ENCODE assay signal across 8 mouse cellular contexts in genomic region chr9:7855374-7855773, GRCm38 (mm10). TPM values are rescaled to one million over a fixed set of nuclear protein-coding genes. Genes with fewer than 3 reads are reported as not detected.
DNase-seq lines count a peak whose midpoint lies in the region; ATAC-seq and TF ChIP-seq lines count a peak whose summit lies in the region.
"Had no signal": no experiment of that assay in that cellular context is flagged by ENCODE, and none has a peak within 500 bp of the region (broad histone marks: within the 10 kb centered on the region; RNA-seq: fewer than 3 reads in every experiment).

No protein-coding gene starts in this region.

- DNase-seq in limb, embryonic 11.5 days (ENCODE audit: low spot score), result peak; percentile 39
- no peak for DNase-seq in limb, embryonic 10.5 days (ENCODE audit: low spot score)
- DNase-seq in NIH3T3 (ENCODE audit: low read depth), result peak; percentile 66
- DNase-seq in embryo, embryonic 10.5 days (ENCODE audit: low spot score), result peak; percentile 76
- peak; percentile 46 for DNase-seq in lung, postnatal 14 days
- DNase-seq in thymus, postnatal 14 days, result peak; percentile 43

- no peak overlapping the region for H3K9ac ChIP-seq in limb, embryonic 11.5 days (ENCODE audit: low read length)
- H3K9ac ChIP-seq in intestine, postnatal 0 days (ENCODE audit: low read depth, low read length), result no peak overlapping the region
- H3K9ac ChIP-seq: limb, embryonic 15.5 days had no signal

- no peaks in the 10 kb centered on the region for H3K36me3 ChIP-seq in limb, embryonic 11.5 days (ENCODE audit: control insufficient read depth, insufficient read depth, low read length)
- H3K36me3 ChIP-seq in limb, embryonic 10.5 days, result peaks cover 3% of the 10 kb centered on the region
- peaks cover 32% of the 10 kb centered on the region for H3K36me3 ChIP-seq in intestine, postnatal 0 days (ENCODE audit: control insufficient read depth, insufficient read depth)

- no peaks in the 10 kb centered on the region for H3K4me1 ChIP-seq in limb, embryonic 11.5 days (ENCODE audit: control insufficient read depth, insufficient read depth, low read length)
- H3K4me1 ChIP-seq in limb, embryonic 10.5 days, result no peaks in the 10 kb centered on the region
- no peaks in the 10 kb centered on the region for H3K4me1 ChIP-seq in intestine, postnatal 0 days (replicated peaks; ENCODE audit: control insufficient read depth, insufficient read depth, low read length)
- H3K4me1 ChIP-seq: limb, embryonic 15.5 days had no signal

- TF ChIP-seq CTCF in intestine, postnatal 0 days (IDR thresholded peaks at IDR 0.05; ENCODE audit: low read depth), result peak; percentile 81

- no peaks in the 10 kb centered on the region; the same call in 1 of the 2 replicates for H3K9me3 ChIP-seq in limb, embryonic 11.5 days (ENCODE audit: control insufficient read depth, low read length)
- H3K9me3 ChIP-seq in limb, embryonic 10.5 days (replicated peaks), result no peaks in the 10 kb centered on the region
- H3K9me3 ChIP-seq in intestine, postnatal 0 days (ENCODE audit: control insufficient read depth), result no peaks in the 10 kb centered on the region
- H3K9me3 ChIP-seq: limb, embryonic 15.5 days had no signal

- WGBS in limb, embryonic 11.5 days, result 39% methylated on average over 1 of the region's 1 CpGs
- WGBS in limb, embryonic 10.5 days, result 37% methylated on average over 1 of the region's 1 CpGs
- WGBS in intestine, postnatal 0 days, result 37% methylated on average over 1 of the region's 1 CpGs

- H3K4me3 ChIP-seq in limb, embryonic 11.5 days (ENCODE audit: low read depth, low read length), result no peak overlapping the region
- H3K4me3 ChIP-seq in limb, embryonic 10.5 days, result no peak overlapping the region
- H3K4me3 ChIP-seq in intestine, postnatal 0 days (ENCODE audit: low read depth, low read length), result no peak overlapping the region
- H3K4me3 ChIP-seq: limb, embryonic 15.5 days had no signal

- no peaks in the 10 kb centered on the region for H3K27me3 ChIP-seq in limb, embryonic 11.5 days (ENCODE audit: control insufficient read depth, insufficient read depth, low read length)
- no peaks in the 10 kb centered on the region for H3K27me3 ChIP-seq in limb, embryonic 10.5 days (ENCODE audit: low read depth, poor library complexity, severe bottlenecking)
- H3K27me3 ChIP-seq in intestine, postnatal 0 days (replicated peaks; ENCODE audit: control insufficient read depth, insufficient read depth, low read length), result no peaks in the 10 kb centered on the region
- H3K27me3 ChIP-seq: limb, embryonic 15.5 days had no signal

- no peak overlapping the region for H3K27ac ChIP-seq in limb, embryonic 11.5 days (replicated peaks; ENCODE audit: low read depth, low read length)
- H3K27ac ChIP-seq in limb, embryonic 10.5 days, result no peak overlapping the region
- no peak overlapping the region for H3K27ac ChIP-seq in intestine, postnatal 0 days (ENCODE audit: low read depth, low read length)
- H3K27ac ChIP-seq: limb, embryonic 15.5 days had no signal

- H3K4me2 ChIP-seq in limb, embryonic 11.5 days (ENCODE audit: low read depth, severe bottlenecking), result no peak overlapping the region
- H3K4me2 ChIP-seq in intestine, postnatal 0 days (replicated peaks; ENCODE audit: low read depth), result no peak overlapping the region
- H3K4me2 ChIP-seq: limb, embryonic 15.5 days had no signal

- no peak for ATAC-seq in limb, embryonic 11.5 days (ENCODE audit: insufficient number of reproducible peaks, low FRiP score, low TSS enrichment, low read depth)
- ATAC-seq in intestine, postnatal 0 days, result peak; percentile 63

RNA-seq across cellular contexts. Expression of gene Birc3, which starts 17.6 kb away (rescaled TPM):
- polyA plus RNA-seq in limb, embryonic 11.5 days (2014; fragmentation: Nextera tagmentation; extraction: Ambion mirVana), result 5.9 and 8.9 TPM in 2 replicates
- 7.4 and 8.2 TPM in 2 replicates for polyA plus RNA-seq in limb, embryonic 10.5 days (2016; fragmentation: Nextera tagmentation; extraction: Ambion mirVana)
- polyA plus RNA-seq in intestine, postnatal 0 days (2015; fragmentation: Nextera tagmentation; extraction: Ambion mirVana), result 8.2 and 8.6 TPM in 2 replicates

RNA-seq across cellular contexts. Expression of gene Birc2, which starts 18.5 kb away (rescaled TPM):
- 42.7 and 42.8 TPM in 2 replicates for polyA plus RNA-seq in limb, embryonic 11.5 days (2014; fragmentation: Nextera tagmentation; extraction: Ambion mirVana)
- polyA plus RNA-seq in limb, embryonic 10.5 days (2016; fragmentation: Nextera tagmentation; extraction: Ambion mirVana), result 26.8 and 37.6 TPM in 2 replicates
- 18.4 and 18.5 TPM in 2 replicates for polyA plus RNA-seq in intestine, postnatal 0 days (2015; fragmentation: Nextera tagmentation; extraction: Ambion mirVana)
